Mouse (Mus musculus) thymus, adult 18-20 months (tissue): ENCODE data around the gene 4931414P19Rik.
A peak's percentile ranks its signal among the peaks of the same experiment; 100 is the strongest.
"Not testable (repeated sequence)": the region's sequence is repeated elsewhere in the genome, so short reads cannot be mapped to it uniquely, and the experiment has no call there.

Experiments used
- DNase-seq, 2 experiments: peaks; one replicate each; pipeline ENCODE4 v3.0.0; 2022; ENCODE audit warnings: mixed read lengths in 2 of 2

The 4931414P19Rik gene

GRCm38 (mm10) chr14:54624976-54625375 lies 19.2 kb upstream of the 4931414P19Rik start:
- DNase-seq, result no peak

GRCm38 (mm10) chr14:54623334-54623733 lies 17.5 kb upstream of the 4931414P19Rik start:
- DNase-seq, result no peak

DNA sequence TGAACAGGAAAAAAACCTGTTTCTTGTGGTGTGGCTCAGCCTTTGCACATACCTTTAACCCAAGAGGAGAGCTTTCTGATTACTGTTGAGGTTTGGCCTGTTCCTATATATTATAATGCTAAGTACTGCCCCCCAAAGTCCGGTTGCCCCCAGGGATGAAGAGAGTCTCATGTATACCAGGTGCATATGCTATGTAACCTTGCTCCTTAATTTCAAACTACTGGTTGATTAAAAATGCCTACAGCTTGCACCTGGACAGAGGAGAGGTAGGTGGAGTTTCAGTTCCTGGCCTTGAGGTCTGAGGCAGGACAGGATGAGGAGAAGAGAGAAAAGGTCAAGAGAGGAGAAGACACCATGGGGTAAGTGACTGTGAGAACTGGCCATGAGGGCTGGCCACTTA lies 15.3 kb upstream of the 4931414P19Rik start, which contains the start of gene Psmb11:
Gene Psmb11 (plus strand): TSS at position 301 of the 400 bp plus-strand sequence.
- no peak for DNase-seq

GRCm38 (mm10) chr14:54617897-54618365 lies 12.1 kb upstream of the 4931414P19Rik start, which contains the start of gene Psmb5:
Gene Psmb5, minus strand, starts transcription at chr14:54618022.
- peak; percentile 72 to 80 for DNase-seq

DNA sequence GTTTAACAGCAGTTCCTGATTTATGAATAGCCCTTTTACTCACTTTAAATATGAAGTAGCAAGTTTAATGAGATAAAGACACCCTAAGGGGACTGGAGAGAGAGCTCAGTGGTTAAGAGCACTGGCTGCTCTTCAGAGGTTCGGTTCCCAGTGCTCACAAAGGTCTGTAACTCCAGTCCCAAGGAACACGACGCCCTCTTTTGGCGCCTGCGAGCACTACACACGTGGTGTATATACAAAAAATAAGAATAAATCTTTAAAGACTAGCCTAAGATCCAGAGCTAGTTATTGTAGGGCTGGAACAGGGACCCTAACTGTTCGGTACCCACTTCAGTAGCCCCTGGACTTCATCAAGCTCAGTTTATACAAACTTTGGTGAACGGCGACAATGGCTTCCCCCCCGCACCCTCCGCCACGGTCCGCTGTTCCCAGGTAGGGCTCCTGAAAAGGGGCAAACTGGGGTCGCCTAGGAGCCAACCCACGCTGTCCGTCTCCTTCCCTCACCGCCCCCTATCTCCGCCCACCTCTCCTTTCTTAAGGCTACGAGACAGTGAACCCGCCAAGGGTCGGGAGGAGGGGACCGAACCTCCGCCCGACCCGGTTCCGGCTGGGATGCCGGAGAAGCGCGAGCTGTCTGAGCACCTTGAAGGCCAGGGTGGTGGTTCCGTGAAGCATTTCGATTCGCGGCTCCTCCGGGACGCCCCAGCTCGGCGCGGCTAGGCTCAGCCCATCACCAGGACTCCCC lies 11.5 kb upstream of the 4931414P19Rik start:
- DNase-seq, result no peak

GRCm38 (mm10) chr14:54616226-54616825 lies 10.5 kb upstream of the 4931414P19Rik start:
- no peak for DNase-seq

DNA sequence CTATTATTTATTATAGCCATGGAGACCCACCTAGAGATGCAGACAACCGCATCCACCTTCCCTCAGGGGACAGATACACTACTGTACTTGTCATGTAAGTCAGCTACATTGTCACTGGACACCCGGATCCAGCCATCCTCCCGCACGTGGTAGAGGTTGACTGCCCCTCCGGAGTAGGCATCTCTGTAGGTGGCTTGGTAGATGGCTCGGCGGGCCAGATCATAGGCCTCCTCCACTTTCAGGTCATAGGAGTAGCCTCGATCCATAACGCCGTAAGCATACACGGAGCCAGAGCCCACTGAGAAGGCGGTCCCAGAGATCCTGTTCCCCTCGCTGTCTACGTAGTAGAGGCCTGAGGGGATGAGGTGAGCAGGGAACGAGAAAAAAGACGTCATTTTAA lies 8.3 kb upstream of the 4931414P19Rik start:
- DNase-seq, result not testable (repeated sequence)

DNA sequence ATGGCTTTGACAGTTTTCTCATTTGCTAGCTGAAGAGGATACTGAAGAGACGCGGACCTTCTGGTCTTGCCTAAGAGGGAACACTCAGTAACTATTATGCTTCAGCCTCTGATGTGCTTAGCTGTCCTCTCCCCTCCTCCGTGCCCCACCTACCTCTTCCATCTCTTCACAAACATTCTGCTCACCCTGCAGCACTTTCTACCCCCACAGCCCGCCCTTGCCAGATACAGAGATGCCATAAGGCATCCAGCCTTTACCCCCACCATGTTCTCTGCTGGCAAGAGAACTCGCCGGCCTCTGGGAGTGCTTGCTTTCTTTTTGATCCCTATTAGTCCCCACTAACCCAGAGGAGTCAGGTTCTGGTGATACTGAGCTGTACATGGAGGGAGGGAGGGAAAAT lies 4.9 kb upstream of the 4931414P19Rik start:
- DNase-seq, result no peak

DNA sequence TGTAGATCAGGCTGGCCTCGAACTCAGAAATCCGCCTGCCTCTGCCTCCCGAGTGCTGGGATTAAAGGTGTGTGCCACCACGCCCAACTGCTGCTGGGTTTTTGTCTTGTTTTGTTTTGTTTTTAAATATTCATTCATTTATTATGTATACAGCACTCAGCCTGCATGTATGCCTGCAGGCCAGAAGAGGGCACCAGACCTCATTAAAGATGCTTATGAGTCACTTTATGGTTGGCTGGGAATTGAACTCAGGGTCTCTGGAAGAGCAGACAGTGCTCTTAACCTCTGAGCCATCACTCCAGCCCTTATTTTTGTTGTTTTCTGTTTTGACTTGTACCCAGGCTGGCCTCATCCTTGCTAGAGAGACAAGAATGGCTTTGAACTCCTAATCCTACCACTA lies 4.2 kb upstream of the 4931414P19Rik start:
- DNase-seq, result no peak

DNA sequence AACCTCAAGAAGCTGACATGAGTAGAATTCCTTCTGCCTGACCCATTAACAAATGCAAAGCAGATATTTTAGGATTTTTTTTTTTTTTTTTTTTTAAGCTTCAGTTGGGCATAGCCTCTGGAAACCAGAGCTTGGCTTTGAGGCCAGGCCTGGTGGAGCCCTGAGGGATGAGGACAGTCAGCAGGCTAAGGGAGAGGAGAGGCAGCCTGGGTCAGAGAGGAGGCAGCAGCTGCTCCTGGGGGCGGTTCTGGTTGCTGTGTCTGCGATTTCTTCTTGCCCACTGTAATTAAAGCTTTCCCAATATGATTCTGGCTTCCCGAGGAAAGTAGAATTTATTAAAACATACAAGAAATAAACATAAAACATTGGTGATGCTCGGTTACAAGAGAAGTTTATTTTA lies 3.5 kb upstream of the 4931414P19Rik start:
- DNase-seq, result no peak

DNA sequence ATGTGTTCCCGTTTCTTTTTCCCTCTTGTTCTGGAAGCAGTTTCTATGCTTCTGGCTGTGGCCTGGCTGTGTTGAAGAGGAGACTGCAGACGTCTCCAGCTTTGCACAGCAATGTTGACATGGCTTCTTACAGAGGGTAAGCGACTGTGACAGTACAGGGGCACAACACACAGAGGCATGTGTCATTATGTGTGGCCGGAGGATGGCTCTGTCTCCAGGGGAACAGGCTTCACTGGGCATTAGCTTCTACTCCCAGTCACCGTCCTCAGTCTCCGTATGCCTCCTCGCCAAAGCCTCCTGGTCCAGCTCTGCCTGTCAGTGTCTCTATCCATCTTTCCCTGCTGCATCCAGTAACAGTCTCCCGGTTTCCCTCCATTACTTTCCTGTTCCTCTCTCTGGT lies 1.4 kb upstream of the 4931414P19Rik start:
- no peak for DNase-seq

GRCm38 (mm10) chr14:54603686-54604085 lies 2.1 kb downstream of the 4931414P19Rik start:
- DNase-seq, result no peak

- DNase-seq, result peak; percentile 93 to 95
These were observed 2.6 kb downstream of the 4931414P19Rik start for GRCm38 (mm10) chr14:54603038-54603654.

DNA sequence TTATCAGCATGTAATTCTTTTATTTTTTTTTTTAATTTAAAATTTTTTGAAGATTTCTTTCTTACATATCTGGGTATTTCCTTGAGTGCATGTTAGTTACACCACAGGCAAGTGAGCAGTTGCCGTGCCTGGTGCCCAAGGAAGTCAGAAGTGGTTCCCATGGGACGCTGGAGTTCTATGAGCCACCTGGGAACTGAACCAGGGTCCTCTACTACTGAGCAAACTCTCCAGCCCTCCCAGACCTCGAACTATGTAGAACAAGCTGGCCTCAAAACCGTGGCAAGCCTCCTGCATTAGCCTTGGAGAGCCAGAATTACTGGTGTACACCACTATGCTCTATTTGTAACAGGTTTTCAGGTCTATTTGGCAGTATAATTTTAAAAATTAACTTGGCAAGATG lies 3.2 kb downstream of the 4931414P19Rik start:
- DNase-seq, result no peak

DNA sequence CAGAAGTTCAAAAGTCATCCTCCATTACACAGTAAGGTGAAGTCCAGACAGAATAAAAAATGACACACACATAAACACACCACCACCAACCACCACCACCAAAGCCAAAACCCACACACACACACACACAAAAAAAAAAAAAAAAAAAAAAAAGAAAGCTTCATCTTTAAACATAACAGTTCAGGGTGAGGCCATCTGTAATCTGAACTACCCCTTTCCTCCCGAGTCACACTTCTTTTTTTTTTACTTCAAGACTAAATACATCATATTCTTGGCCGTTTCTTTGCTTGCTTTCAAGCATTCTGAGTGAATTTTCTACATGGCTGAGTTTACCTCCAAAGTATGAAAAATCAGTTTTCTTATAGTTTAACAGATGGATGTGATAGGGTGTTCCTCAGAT lies 4.2 kb downstream of the 4931414P19Rik start:
- DNase-seq, result no peak

GRCm38 (mm10) chr14:54597084-54597483 lies 8.7 kb downstream of the 4931414P19Rik start:
- no peak for DNase-seq

GRCm38 (mm10) chr14:54594631-54595414 lies 11.0 kb downstream of the 4931414P19Rik start:
- no peak for DNase-seq

DNA sequence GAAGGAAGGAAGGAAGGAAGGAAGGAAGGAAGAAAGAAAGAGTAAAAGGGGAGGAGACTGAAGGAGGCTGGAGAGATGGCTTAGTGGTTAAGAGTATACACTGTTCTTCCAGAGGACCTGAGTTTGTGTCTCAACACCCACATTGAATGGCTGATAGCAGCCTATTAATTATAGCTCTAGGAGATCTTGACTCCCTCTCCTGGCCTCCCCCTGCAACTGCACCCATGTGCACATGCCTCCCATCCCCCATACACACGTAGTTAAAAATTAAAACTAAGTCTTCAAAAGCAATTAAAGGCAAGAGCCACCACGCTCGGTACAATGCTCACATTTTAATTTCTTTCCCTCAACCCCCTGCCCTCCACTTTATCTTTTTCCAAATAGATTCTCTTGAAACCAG lies 11.7 kb downstream of the 4931414P19Rik start:
- no peak for DNase-seq

- no peak for DNase-seq
These were observed 13.4 kb downstream of the 4931414P19Rik start for GRCm38 (mm10) chr14:54592319-54592934.

DNA sequence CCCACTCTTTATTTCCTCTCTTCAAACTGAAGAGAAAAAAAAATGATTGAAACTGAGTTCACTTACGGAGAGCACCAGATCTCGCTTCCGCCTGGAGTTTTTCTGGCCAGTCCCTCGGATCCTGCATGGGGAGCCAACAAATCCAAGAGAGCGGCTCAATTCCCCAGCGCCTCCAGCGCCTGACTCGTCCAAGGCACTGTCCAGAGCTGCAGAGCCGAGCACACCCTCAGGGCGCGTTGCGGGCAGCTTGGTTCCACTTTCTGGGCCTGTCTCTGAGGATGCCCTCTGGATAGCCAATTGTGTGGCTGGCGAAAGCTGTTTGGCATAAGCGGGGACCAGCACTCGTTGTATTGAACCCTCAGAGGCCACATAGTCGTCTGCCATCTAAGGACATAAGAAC lies 14.7 kb downstream of the 4931414P19Rik start:
- no peak for DNase-seq

GRCm38 (mm10) chr14:54583681-54584338 lies 22.0 kb downstream of the 4931414P19Rik start:
- DNase-seq, result no peak

- DNase-seq, result no peak
These were observed 23.3 kb downstream of the 4931414P19Rik start for GRCm38 (mm10) chr14:54582536-54582935.
